Mouse (Mus musculus) megakaryocyte progenitor cell, adult 5-6 weeks (primary cell): ENCODE results near the gene Rsad2. TPM values are rescaled to one million over a fixed set of nuclear protein-coding genes. Genes with fewer than 3 reads are reported as not detected.
"Not testable (repeated sequence)": the region's sequence is repeated elsewhere in the genome, so short reads cannot be mapped to it uniquely, and the experiment has no call there.

ENCODE experiments used
- ATAC-seq: replicated peaks from 2 replicates; pipeline ENCODE4 v1.8.0; 2016; ENCODE audit warnings: mild to moderate bottlenecking, moderate TSS enrichment, inconsistent platforms; ENCODE audit not compliant: poor library complexity
- total RNA-seq, 2 experiments: library from RNA; stranded (forward) in 1 of 2; stranded (reverse) in 1 of 2; fragments of 157-497, 149-512 nt in 1 of 2; fragments of 200-1000 nt in 1 of 2; gene quantifications; 2 replicates each; pipeline versions ENCODE4 v1.2.3 to v1.2.4; 2015 to 2017

Rsad2 gene
- total RNA-seq, 2 experiments from 2014 or later: 0.87 to 0.96 TPM

DNA sequence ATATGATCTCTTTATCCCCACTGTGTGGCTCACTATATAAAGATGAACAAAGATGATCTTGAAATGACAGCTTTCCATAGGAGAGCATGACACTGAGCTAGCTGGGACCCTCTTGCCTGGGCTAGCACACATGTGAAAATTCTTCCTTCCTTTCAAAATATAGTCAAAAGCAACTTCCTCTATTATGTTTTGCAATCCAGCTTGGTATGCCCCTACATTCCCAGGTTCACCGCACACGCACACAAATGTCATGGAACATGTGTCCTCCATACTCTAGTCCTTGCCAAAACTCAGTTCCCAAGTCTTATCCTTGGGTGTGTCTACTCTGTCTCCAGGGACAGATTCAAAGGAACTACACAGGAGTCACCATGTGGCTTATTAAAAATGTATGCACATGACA is 6.8 kb downstream of the Rsad2 start:
- ATAC-seq: peak; percentile 81

DNA sequence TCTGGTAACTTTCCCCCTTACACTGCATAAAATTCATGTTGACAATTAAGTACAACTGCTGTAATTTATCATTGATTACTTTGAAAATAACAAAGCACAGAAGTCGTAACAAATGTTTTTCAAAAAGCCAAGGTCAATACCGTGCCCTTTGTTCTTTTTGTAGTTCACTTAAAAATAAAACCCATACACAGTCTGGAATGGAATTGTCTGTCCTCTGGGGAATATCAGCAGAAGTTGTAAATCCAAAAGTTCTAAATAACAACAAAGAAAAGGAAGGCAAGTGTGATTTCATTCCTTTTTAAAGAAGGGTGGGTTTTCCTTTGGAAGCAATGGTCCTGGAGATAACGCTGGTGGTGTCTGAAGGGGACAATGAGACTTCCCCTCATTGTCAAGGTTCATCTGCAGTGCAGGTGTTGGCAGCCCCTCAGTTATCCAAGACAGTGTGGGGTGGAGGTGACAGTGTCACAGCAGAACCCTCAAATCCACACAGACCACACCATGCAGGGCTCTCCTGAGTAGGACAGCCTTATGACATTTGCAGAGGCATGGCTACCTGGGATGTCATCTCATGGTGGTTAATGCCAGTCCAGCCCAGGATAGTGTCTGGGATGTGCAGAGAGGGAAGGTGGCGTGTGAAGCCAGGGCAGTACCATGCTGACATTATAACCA is 9.7 kb downstream of the Rsad2 start:
- no peak for ATAC-seq

DNA sequence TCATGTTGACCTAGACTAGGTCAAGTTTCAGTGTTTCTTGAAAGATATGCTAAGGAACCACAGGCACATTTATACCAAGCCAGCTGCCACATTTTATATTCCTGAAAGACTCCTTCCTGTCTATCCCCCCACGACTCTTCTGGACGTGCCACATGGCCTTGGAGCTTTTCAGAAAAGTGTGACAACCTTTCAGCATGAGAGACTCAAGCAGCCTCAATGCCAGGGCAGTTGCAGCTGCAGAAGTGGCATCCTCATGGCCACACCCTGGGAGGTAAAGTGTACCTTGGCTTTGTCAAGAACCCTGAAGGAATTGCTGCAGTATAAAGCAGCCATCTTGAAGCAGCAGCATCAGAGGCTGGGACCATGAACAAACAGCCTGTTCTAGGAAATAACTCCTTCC is 11.7 kb downstream of the Rsad2 start:
- no peak for ATAC-seq

DNA sequence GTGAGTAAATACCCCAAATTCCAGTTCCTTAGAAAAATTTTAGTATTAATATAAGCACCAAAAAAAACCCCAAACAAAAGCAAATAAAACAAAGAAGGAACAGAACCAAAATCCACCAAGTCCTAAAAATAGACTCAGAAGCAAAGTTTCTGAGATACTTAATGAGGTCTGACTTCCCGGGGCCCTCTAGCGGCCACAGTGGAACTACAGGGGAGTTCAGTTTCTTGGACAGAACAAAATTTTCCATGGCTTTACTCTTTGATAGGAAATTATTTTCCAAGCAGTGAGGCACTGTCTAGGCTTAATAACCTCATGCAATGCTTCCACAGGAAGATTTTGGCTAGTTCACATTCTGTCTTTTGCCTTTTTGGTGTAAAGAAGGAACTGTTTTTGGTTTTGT is 12.2 kb downstream of the Rsad2 start:
- peak; percentile 69 for ATAC-seq

DNA sequence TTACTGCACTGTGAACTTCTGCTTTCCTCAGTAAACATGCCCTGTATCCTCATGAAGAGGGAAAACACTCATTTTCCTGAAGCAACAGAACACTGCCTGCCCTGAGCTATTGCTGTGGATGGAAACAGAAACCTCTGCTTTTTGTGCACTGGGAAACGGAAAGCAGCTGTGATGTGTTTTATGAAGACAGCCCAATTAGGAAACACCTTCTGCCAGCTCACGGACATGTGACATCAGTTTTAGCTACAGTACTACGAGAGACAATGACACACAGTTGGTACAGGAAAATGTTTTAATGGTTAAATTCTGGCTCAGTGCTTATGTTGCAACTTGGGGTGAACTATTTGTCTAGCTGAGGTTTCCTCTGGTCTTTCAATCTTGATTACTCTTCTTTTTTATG is 16.9 kb downstream of the Rsad2 start:
- ATAC-seq: peak; percentile 80

DNA sequence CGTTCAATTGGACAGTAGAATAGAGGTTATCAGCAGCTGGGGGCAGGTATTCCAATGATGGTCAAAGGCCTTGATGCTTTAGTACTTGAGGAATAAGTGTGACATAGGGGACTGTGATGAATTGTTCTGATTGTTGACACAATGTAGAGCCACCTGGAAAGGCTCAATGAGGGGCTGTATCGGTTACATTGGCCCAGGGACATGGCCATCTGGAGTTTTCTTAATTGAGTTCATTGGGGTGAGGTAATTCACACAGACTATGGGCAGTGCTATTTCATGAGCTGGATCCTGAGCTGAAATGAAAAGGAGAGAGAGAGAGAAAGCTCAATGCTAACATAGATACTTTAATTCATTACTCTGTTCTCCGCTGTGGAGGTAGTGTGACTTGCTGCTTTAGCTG is 18.3 kb downstream of the Rsad2 start:
- no peak for ATAC-seq

DNA sequence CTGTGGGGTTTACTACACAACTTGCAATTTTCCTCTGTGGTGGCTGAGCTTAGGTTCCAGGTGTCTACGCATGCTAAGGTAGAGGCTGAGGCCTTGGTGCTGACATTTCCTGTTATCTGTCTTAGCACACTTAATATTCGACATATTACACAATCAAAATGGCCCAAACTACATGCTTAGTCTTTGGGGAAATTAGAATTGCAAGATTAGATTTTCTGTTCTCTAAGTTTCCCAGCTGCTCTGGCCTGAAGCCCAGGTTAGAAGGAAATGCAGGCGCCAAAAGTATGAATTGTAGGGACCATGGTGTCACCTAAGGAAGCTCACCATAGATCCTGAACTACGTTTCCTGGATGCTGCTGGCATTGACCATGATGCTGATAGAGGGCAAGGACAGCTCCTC is 19.9 kb downstream of the Rsad2 start:
- ATAC-seq: no peak

DNA sequence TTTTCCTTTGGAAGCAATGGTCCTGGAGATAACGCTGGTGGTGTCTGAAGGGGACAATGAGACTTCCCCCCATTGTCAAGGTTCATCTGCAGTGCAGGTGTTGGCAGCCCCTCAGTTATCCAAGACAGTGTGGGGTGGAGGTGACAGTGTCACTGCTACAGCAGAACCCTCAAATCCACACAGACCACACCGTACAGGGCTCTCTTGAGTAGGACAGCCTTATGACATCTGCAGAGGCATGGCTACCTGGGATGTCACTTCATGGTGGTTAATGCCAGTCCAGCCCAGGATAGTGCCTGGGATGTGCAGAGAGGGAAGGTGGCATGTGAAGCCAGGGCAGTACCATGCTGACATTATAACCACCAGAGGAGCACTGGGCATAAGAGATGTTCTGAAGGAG is 27.5 kb downstream of the Rsad2 start:
- not testable (repeated sequence) for ATAC-seq

DNA sequence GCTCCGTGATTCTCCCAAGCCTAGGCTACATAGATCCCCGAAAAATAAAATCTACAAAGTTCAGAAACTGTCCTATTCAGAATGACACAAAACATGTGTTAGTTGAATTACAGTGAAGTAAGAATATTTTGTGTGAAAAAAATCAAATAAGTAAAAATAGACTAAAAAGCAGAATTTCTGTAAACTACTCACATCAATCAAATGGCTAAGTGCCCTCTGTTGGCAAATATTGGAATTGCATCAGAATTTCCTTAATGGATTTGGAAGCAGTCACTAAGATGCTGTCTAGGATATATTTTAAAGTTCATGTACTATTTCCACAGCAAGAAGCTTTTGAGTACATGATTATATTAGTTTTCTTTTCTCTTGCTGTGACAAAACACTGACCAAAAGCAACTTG is 31.4 kb downstream of the Rsad2 start:
- ATAC-seq: peak; percentile 65

DNA sequence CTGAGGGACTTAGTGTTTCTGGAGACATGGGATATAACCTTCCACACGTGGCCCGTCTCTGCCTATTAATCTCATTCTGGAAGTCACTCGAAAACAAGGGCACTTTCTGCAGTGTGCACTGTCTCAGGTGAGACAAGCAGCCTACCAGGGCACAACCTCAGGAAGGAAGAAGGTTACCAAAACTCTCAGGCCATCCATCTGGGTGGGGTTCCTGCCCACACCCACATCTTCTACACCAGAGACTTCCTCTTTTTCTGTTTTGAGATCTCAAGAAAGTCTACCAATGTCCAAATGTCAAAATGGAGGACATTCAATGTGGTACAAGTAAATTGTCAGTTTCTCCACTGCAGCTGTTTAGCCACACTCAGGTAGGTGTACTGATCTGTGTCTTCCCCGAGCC is 37.9 kb downstream of the Rsad2 start:
- ATAC-seq: peak; percentile 63

DNA sequence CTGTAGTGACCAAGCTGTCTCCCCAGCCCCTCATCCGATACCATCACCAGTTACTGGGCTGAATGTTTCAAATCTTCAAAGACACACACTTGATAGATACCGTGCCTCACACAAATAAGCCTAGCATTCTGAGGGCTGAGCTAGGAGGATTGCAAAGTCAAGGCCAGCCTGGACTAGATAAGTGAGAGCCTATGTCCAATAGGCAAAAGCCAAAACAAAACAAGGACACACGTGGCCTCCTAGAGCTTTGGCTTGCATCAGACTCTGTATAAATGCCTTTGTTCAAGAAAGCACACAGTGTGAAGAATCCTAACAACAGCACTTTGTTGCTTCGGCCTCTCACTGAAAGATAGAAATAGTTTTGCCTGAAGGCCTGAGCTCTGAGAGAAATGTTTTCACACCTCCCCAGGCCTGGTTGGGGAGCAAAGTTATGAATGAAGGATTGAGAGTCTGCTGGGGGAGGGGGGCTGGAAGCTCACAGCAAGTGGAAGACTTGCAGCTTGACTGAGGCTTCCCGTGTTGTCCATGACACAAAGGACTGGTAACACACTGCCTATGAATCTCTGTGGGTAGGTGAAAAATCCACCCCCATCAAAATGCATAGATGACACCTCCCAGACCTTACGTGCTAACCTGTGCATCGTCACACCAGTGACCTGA is 39.5 kb downstream of the Rsad2 start:
- no peak for ATAC-seq

DNA sequence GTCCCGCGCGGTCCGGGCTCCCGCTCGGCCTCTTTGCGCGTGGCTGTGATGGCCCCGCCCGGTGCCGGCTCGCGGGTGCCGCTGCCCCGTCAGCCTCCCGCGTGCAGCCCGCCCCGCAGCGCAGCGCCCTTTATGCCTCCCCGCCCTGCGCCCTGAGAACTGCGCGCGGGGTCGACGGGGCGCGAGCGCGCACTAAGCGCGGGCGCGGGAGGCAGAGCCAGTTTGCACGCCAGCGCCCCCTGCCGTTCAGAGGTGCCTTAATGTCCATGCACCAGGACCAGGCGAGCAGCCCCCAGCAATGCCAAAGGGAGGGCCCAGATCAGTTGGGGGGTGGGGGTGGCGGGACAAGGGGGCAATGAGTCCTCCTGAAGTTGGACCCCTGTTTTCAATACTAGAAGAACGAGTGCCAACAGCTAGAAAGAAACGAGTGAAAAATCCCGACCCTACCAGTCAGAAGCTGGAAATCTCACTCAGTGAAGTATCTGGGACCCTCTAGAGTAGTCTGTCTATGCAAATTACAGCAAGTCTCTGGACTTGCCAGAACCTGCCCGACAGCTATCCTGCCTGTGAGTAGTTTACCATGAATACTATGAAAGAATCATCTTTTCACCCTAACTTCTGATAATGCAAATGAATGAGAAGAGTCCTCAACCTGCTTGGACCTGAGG is 41.0 kb downstream of the Rsad2 start, which contains the start of gene Rnf144a:
TSS of gene Rnf144a (minus strand) at position 151 of the 668 bp plus-strand sequence.
- ATAC-seq: peak; percentile 83

DNA sequence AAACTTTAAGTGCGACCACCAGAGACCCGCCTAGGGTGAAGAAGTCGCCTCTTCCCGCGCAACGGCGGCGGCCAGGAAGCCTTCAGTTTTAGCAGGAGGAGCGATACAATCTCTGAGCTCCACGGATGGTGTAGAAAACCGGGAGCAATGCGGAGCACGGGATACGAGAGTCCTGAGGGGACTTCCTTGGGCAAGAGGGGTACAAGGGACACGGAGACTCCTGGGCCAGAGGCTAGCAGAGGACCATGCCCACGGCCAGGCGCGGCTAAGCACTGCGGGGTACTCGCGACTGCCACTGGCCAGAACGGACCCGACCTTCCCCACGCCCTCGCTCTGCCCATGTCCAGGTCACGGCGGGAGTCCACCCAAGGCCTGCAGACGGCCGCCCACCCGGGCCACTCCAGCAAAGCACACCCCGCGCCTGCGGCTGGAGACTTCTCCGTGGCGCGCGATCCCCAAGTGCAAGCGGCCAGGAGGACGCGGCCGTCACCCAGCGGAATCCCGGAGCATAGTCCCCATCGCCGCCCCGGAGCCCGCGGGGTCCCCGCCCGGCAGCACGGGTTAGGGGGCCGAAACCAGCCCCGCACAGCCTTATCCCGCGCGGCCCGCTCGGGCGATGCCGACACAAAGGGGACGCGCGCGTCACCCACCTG is 41.7 kb downstream of the Rsad2 start:
- ATAC-seq: peak; percentile 12

DNA sequence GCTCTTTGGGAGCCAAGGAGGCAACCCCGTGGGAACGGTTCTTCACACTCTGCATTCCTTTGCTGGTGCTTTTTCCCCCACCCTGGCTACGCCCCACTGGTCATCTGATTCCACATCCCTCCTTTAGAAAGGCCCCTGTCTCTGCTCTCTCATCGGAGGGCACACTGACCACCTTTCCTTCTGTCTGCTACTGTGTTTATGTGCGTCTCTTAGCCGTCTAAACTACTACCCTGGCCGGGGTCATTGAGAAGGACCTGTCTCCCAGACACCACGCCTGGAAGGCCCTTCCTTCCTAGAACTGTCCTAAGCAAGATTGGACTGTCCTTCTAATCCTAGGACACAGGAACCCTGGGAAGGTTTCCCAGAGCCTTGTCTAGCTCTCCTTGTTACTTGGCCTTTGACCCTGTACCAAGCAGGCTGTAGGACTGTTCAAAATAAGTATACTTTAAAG is 42.3 kb downstream of the Rsad2 start:
- ATAC-seq: no peak

DNA sequence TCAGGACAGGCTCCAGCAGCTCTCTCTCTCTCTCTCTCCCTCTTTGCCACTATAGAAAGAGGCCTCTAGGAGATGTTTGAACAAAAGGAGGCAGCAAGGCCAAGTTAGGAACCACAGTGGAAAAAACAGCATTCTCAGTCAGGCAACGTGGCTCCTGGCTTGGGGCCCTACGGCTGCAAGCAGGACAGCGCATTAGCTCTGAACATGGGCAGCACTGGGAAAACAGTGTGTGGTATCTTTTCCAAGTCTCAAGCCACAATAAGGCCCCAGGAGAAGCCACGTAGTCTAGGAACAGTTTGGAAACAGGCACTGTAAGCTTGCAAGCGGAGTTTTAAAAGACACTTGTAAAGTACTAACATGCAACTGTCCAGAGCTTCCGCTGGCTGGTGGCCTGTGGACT is 43.5 kb downstream of the Rsad2 start:
- no peak for ATAC-seq

DNA sequence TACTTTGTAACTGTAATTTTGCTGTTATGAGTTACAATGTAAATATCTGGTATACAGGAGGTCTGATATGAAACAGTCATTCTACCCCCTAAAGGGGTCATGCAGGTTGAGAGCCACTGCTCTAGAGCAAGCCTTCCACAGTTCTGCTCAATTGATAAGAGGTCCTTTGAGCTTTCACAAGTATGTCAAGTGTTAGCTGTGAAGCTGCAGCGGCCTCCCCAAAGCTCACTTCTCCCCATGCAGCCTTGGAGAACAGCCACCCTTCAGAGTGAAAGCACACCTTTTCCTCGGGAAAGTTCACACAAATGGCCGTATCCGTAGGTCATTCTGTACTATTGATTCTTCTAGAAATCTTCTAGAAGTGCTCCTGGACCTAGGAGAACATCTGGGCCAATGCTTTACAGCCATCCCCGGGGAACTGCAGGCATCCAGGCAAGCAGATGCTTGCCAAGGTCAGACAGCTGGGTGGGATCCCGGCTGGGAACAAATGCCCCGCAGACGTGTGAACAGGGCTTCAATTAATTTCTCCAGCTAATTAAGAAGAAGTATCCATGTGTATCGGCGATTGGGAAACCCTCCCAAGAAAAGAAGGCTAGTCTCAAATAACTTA is 44.3 kb downstream of the Rsad2 start:
- ATAC-seq: no peak

DNA sequence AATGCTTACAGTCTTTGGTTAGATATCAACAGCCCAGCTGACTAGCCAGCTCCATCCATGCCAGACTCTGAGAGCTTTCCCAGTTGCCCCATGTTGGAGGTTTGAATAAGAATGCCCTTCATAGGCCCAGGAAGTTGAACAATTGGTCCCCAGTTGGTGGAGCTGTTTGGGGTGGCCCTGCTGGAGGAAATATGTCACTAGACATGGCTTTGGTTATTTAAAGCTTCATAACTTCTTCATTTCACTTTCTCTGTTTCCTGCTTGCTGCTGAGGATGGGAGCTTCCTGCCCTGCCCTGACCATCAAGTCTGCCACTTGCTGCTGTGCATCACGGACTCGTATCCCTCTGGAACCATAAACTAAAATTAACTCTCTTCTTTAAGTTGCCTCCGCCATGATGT is 45.8 kb downstream of the Rsad2 start:
- ATAC-seq: peak; percentile 30

DNA sequence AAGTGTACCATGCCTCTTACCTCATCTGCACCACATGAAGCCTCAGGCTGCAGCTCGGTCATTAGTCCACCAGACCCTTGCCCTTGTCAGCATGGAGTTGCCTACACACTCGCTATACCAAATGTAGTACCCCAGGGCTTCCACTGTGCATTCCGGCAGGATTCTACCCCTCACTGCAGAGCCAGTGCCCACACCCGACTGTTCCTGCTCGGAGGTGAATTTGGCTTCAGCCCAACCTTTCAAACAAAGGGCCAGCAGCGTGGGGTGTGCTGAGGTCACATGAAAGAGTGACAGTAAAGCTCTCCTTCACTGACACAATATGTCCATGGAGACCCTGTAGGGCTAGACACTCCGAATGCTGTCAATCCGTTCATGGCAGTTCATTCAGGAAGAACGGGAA is 47.5 kb downstream of the Rsad2 start:
- no peak for ATAC-seq

DNA sequence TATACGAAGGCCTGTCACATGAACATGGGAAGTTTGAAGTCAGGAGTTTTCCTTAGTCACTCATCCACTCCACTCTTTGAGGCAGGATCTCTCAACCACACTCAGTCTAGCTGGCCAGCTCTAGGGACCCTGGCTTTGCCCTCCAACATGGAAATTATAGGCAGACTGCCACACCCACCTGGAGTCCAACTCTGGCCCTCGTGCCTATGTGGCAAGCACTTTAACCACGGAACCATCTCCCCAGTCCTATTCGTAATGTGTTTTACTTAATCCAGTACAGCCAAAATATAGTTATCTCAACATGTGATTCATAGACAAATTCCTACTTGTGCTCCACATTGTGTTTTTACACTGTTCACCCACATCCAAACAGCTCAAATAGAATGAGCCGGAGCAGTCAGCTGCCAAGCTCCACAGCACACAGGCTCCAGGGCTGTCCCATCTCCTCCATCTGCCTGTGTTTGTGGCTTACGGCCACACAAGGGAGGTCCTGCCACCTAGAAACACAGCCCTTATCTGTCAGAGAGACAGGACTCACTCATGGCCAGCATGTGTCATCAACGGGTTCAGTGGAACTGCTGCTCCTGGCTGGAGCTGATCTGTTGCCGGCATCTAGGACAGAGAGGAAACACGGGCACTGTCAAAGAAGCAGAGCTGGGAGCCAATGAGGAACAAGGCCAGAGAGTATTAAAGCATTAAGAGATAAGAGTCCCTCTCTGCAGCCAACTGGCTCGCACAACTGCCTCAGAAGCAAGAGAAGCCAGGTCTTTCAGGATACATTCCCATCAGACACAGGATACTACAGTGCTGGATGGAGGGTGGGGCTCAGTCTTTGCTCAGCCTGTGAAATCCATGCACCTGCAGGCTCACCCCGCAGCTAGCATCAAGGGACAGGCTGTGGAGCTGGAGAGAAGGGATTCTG is 51.2 kb downstream of the Rsad2 start:
- ATAC-seq: peak; percentile 56
